Mouse (Mus musculus) megakaryocyte, embryonic 14.5 days (primary cell): Measurements from ENCODE around the gene Poc1a.

ENCODE experiments used
- FLI1 ChIP-seq: IDR thresholded peaks from 2 replicates; pipeline ENCODE4 v1.6.1; 2012; ENCODE audit warnings: low read length, inconsistent platforms, mixed read lengths
- GATA1 ChIP-seq: IDR thresholded peaks from 3 replicates; pipeline ENCODE4 v1.6.1; 2012; ENCODE audit warnings: mixed read lengths, low read length, inconsistent platforms, borderline replicate concordance

GRCm38 (mm10) chr9:106237401-106237800, 43.5 kb upstream of the Poc1a start:
- TF ChIP-seq GATA1 (no peak), FLI1 (no peak)
